Mouse (Mus musculus) adrenal gland, postnatal 36 days (tissue): ENCODE results near the gene Purb. TPM values are rescaled to one million over a fixed set of nuclear protein-coding genes. Genes with fewer than 3 reads are reported as not detected.

Experiments used
- DNase-seq, 2 experiments: peaks; one replicate each; pipeline ENCODE4 v3.0.0; 2021; ENCODE audit warnings: mixed read lengths in 1 of 2
- long read RNA-seq, 2 experiments: library from polyadenylated mRNA; stranded (forward); transcript quantifications; one replicate each; pipeline ENCODE4 v2.0.0; 2021; ENCODE audit warnings: borderline sequencing depth in 2 of 2
- total RNA-seq, 2 experiments: library from RNA; stranded (reverse); gene quantifications; 2 replicates each; pipeline ENCODE4 v1.2.3; 2021

The Purb gene
- 10 to 100 TPM; 72.5 to 82.2 TPM for total RNA-seq
- long read RNA-seq, experiment 1, full-length matches to known transcripts: 314 of 314 reads
- long read RNA-seq, experiment 1, partial matches to known transcripts: 0 of 314 reads
- long read RNA-seq, experiment 1, other reads (novel, unspliced or antisense): 0 of 314 reads
- long read RNA-seq, experiment 2, full-length matches to known transcripts: 33 of 33 reads
- long read RNA-seq, experiment 2, partial matches to known transcripts: 0 of 33 reads
- long read RNA-seq, experiment 2, other reads (novel, unspliced or antisense): 0 of 33 reads

DNA sequence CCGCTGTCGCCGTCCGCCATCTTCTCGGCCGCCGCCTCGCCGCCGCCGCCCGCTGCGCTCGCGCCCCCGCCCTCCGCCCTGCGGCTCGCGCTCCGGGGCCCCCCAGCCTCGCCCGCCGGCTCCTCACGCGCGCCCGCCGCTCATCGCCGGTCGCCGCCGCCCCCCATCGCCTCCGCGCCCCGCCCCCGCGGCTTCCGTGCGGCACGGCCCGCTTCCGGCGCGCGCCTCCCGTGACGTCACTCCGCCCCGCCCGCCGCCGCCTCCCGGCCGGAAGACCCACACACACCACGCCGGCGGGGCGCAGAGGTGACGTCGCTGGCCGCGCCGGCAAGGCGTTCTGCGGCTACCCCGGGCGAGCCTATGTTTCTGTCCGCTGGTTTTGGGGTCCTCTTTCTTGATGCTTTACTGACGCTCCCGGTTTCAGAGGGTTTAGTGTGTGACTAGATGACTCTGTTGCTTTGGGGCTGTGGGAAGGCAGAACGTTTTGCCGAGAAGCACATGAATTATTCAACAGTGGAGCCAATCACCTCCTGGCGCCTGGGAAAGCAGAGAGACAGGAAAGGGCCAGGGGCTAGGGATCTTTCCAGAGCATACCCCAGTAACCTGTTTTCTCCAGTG, at the start of gene Purb:
Gene Purb (minus strand): TSS at position 51 of the 618 bp plus-strand sequence.
- peak; percentile 94 to 97 for DNase-seq

GRCm38 (mm10) chr11:6525241-6525640, 49.5 kb upstream of the Purb start:
- DNase-seq: no peak

DNA sequence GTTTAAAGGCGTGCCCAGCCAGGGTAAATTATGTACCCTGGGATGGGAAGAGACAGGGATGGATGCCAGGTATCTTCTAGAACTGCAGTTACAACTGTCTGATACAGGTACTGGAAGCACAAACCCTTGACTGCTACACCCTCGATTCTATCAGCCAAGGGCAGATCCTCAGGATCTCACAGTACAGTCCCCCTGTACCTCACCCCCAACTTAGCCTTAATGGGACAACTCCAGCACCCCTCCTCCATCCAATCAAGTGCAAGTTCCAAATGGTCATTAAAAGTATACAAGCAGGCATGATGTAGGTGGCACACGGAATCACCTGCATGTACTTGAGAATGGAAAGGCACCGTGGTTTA, 49.1 kb upstream of the Purb start:
- no peak for DNase-seq

DNA sequence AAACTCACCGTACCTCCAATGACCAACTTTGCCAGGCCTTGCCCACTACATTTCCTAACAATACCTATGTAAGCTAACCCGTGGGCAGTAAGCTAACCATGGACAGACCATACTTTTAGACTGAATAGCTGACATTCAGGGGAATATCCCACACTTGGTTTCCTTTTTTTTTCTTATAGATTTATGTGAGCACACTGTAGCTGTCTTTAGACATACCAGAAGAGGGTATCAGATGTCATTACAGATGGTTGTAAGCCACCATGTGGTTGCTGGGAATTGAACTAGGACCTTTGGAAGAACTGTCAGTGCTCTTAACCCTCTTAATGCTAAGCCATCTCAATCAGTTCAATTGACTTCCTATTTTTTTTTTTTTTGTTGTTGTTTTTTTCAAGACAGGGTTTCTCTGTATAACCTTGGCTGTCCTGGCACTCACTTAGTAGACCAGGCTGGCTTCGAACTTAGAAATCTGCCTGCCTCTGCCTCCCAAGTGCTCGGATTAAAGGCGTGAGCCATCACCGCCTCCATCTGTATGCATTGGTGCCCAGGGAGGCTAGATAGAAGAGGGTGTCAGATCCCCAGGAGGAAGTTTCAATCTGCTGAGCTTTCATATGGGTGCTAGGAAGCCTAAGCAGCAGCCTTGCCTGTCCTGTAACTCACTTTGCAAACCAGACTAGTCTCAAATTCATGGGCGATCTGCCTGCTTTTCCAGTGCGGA, 48.6 kb upstream of the Purb start:
- no peak for DNase-seq

DNA sequence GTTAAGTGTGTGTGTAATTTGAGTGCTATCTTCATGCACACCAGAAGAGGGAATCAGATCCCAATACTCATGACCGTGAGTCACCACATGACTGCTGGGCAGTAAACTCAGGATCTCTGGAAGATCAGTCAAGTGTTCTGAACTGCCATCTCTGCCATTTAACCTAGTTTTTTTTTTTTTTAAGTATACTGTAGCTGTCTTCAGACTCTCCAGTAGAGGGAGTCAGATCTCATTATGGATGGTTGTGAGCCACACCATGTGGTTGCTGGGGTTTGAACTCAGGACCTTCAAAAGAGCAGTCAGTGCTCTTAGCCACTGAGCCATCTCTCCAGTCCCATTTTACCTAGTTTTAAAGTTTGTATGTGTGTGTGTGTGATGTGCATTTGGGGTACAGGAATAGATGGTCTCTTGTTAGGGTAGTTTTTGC, 48.0 kb upstream of the Purb start:
- no peak for DNase-seq

GRCm38 (mm10) chr11:6522782-6523525, 47.2 kb upstream of the Purb start:
- DNase-seq: no peak

DNA sequence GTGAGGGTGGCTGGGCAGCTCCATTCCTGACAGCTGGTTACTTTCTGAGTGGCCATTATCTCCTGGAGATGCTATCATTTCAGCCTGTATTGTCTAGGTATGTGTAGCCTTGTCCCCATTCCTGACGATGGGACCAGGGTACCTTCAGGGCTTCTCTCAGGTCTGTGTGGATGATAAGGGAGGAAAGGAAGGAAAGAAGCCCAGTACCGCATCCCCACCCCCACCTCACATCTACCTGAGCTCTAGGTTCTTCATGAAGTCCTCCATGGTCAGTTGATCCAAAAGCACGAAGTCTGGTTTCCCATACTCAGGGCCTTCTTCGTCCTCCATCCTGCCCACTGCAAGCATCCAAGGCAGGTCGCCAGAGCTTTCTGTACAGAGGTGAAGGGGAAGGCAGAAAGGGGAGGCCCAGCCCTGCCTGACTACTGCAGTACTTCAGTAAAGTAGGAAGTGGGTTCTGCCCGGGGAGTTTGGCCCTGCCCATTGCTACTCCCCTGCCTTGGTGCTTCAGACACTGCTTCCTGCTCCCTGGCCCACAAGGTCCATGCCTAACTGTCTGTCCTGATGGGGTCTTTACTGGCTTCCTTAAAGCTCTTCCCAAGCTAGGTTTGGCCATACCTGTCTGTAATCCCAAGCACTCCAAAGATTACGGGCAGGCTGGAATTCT, 44.9 kb upstream of the Purb start, which contains the start of gene Myo1g:
Gene Myo1g (minus strand): TSS at position 459 of the 667 bp plus-strand sequence.
- peak in 1 of 2 experiments; percentile 32 for DNase-seq

DNA sequence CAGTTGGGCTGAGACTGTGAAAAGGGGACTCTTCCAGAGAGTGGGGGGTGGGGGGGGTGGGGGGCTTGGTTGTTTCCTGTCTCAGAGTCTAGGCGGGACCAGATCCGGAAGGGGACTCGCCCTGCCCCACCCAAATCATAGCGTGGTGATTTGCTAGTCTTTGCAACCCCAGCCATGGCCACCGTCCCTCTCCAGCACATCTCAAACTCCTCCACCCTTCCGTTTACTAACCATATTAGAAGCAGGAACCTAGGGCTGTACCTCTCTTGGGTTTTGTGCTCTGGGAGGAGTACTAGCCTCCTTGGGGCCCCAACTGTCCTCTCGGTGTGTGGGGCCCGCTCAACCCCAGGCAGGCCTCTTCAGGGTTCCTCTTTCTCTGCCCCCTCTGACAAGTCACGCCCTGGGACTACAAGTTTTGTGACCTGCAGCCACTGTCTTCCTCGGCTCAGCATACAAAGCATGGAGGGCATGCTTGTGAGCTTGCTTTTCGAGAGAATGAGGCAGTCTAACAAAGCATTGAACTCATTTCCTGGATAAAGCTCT, 43.8 kb upstream of the Purb start:
- DNase-seq: no peak

DNA sequence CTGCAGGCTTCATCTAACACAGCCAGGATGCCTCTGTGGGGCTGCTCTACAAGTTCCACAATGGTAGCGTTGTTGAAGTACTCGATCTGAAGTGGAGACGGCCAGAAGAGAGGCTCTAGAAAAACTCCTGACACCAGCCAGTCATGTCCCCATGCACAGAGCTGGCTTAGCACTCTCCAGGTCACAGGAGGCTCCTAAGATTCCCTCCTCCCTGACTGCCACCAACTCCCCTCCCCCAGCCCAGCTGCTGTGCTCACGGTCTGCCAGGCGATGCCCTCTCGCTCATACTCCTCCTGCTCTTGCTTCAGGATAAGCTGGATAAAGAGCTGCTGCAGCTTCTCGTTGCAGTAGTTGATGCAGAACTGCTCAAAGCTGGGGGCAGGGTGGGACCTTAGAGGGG, 39.1 kb upstream of the Purb start:
- no peak for DNase-seq

DNA sequence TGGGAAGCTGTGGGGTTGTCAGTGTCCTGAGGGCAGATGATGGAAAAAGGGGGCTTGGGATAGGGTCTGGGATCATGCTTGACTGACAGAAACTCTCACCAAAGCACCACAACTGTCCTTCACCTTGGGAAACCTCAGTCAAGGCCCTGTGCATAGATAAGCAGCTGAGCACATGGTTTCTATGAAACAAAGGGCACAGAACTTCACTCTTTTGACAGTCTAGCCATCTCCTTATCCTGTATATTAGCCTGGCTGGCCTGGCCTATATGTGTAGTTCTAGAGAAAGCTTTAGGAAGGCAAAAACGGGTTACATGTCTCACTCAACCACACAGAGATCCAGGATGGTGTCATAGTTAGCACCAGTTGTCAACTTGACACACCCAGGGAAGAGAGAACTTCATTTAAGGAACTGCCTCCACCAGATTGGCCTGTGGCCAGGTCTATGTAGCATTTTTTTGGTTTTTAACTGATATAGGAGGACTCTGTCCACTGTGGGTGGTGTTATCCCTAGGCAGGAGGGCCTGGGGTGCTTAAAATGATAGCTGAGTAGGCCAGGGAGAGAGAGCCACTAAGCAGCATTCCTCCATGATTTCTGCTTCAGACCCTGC, 32.7 kb upstream of the Purb start:
- DNase-seq: no peak

DNA sequence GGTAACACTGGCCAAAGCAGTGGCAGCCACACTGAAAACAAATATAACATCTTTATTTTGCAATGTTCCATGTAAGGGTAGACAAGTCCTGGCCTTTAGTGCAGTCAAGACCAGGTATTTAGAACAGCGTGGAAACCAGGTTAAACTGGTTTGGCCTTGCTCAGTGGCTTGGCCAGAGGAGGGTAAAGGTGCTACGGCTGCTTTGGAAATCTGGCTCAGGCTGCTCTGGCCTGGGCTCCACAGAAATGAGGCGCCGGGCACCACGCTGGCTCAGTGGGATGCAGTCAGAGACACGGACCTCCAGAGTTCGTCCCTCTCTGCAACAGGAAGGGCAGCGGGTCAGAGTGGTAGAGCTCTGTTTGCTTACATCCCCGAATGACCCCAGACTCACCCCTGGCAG, 30.8 kb upstream of the Purb start:
- no peak for DNase-seq

DNA sequence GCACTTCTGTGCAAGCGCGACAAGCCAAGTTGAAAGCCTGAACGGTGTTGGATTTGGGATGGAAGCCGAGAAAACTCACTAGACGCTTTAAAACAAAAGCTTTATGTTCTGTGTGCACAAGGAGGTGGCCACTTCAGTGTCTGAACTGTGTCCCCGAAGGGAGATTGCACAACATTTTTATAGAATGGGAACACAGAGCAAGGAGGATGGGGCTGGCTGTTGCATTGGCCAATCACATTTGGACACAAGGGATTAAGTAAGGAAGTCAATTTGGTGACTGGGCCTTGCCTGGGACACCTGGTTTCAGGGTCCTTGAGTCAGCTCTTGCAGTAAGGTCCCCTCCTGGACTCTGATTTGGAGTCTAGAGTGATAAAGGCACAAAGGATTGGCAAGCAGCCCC, 29.0 kb upstream of the Purb start:
- DNase-seq: no peak

DNA sequence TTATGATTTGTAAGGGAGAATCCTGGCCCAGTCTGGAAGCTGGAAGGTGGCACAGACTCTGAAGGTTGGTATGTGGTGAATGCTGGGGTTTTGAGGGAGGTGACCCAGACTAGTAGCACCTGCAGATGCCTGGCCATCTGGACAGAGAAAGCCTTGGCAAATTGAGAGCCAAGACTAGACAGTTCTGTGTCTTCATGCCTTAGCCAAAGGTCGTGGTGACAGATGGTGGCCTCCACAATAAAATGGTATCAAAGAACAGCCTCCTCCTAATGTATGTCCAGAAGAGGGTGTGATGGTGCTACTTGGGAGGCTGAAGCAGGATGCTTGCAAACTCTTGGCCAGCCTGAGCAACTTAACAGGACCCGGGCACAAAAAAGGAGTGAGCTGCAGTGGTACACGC, 28.5 kb upstream of the Purb start:
- no peak for DNase-seq

GRCm38 (mm10) chr11:6502506-6502905, 26.8 kb upstream of the Purb start:
- DNase-seq: no peak

DNA sequence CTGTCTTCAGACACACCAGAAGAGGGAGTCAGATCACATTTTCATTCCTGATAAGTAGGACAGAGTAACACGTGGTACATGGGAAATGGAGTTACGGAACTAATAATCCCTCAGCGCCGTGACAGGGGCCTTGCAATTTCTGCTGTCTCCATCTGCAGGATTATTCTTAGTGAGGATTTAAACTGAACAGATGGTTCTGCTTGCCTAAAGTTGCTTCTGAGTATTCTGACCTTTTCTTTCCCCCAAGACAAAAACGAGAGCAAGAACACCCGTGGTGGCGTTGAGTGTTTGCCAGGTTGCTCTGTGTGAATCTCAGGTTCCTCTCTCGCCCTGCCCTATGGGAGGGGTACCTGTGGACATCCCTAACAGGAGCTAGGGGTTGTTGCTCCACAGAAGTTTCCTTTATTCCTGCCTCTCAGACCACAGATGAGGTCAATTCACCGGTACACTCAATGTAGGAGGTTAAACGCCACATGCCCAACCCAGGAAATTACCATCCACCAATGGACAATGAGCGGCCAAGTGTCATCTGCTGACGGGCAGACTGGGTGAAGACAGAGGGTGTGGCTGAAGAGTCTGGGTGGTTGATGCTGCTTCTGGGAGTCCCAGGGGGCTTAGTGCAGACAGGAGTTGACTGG, 21.7 kb upstream of the Purb start:
- no peak for DNase-seq

- DNase-seq: peak; percentile 64 to 80
These were observed 14.2 kb upstream of the Purb start for GRCm38 (mm10) chr11:6489691-6490503.

GRCm38 (mm10) chr11:6489257-6489656, 13.5 kb upstream of the Purb start:
- peak in 1 of 2 experiments; percentile 22 for DNase-seq

DNA sequence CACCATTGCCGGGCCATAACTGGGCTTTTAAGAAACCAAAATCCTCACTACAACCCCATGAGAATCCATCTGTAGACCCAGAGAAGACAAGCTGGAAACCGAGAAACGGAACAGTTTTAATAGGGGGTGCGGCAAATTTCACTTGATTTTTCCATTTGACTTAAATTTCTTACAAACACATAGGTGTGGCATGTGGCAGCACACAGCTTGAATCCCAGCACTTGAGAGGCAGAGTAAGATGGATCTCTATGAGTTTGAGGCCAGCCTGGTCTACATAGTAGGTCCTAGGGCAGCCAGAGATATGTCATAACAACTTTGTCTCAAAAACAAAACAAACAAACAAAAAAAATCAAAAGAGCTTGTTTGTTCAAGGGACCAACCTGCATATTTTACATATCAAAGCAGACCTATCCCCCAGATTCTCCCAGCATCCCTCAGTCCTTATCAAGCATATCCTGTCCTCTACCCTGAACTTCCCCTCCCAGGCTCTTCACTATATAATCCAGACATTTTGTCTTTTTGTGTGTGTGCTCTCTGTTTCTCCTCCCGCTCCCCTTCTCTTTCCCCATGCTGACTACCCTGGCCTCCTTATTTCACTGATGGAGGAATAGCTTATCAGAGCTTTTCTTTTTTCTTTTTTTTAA, 12.4 kb upstream of the Purb start:
- DNase-seq: no peak

DNA sequence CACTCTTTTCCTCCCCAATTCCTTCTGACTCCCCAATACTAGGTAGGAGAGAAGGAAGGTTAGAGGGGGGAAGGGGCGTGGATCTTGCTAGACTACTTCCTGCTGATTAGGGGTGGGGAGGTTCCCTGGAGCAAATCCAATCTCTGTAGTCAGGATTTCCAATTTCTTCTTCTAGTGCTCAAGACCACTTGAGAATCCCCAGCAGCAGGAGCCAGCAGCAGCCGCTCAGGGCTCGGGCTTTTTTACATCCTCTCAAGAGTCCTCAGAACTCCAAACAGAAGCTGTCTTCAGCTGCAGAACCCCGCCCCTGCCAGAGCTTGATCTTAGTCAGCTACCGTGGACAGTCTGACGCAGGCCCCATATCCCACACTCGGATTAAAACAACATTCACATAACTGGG, 11.8 kb upstream of the Purb start:
- no peak for DNase-seq
